Mouse (Mus musculus) liver, embryonic 16.5 days (tissue): ENCODE results near the gene Apol8. TPM values are rescaled to one million over a fixed set of nuclear protein-coding genes. Genes with fewer than 3 reads are reported as not detected.
"Not testable (repeated sequence)": the region's sequence is repeated elsewhere in the genome, so short reads cannot be mapped to it uniquely, and the experiment has no call there.

Experiments
- ATAC-seq: fragments of 200-750 bp; cut with Nextera tagmentation; 2 replicates; pipeline ENCODE4 v1.8.0; 2017; ENCODE audit warnings: low read depth, mild to moderate bottlenecking, moderate number of reproducible peaks, moderate library complexity
- H3K27ac ChIP-seq: fragments of 300-500 bp; sonication (generic); 2 replicates; pipeline ENCODE4 v1.5.1; 2014; ENCODE audit warnings: mild to moderate bottlenecking, low read length
- H3K27me3 ChIP-seq: fragments of 300-500 bp; sonication (generic); 2 replicates; pipeline ENCODE4 v1.6.1; 2014; ENCODE audit warnings: low read depth, low read length, mixed read lengths; ENCODE audit not compliant: control insufficient read depth, insufficient read depth
- H3K36me3 ChIP-seq: fragments of 300-500 bp; sonication (generic); 2 replicates; pipeline ENCODE4 v1.6.1; 2014; ENCODE audit warnings: mild to moderate bottlenecking; ENCODE audit not compliant: control insufficient read depth, insufficient read depth
- H3K4me1 ChIP-seq: fragments of 300-500 bp; sonication (generic); 2 replicates; pipeline ENCODE4 v1.6.1; 2014; ENCODE audit warnings: low read depth, low read length, mixed read lengths; ENCODE audit not compliant: control insufficient read depth
- H3K4me2 ChIP-seq: fragments of 300-500 bp; sonication (generic); 2 replicates; pipeline ENCODE4 v1.6.1; 2014; ENCODE audit warnings: low read depth, low read length, mixed read lengths
- H3K4me3 ChIP-seq: fragments of 300-500 bp; sonication (generic); 2 replicates; pipeline ENCODE4 v1.5.1; 2014; ENCODE audit warnings: low read depth, mild to moderate bottlenecking, low read length
- H3K9ac ChIP-seq: fragments of 300-500 bp; sonication (generic); 2 replicates; pipeline ENCODE4 v1.6.1; 2014; ENCODE audit warnings: low read depth, low read length
- H3K9me3 ChIP-seq: fragments of 300-500 bp; sonication (generic); replicated peaks from 2 replicates; pipeline ENCODE4 v1.6.1; 2016; ENCODE audit warnings: low read length; ENCODE audit not compliant: control insufficient read depth
- WGBS: fragments of 180-500 bp; shearing (Covaris S2); extraction: QIAGEN DNeasy Blood & Tissue Kit; methylation state at CpG from one replicate; pipeline ENCODE4 v1.1.7; 2014; ENCODE audit not compliant: insufficient replicate concordance; 5-methylcytosine and 5-hydroxymethylcytosine counted together
- polyA plus RNA-seq: library from polyadenylated mRNA; unstranded; fragments of >200 nt; fragmentation: Nextera tagmentation; extraction: Ambion mirVana; gene quantifications from 2 replicates; pipeline ENCODE4 v1.2.1, GENCODE M21; 2015

Gene Apol8
- polyA plus RNA-seq, 1 experiment from 2014 or later: 26.9 TPM

- not testable (repeated sequence) for H3K9ac ChIP-seq, H3K9me3 ChIP-seq, H3K36me3 ChIP-seq, H3K4me1 ChIP-seq, H3K4me2 ChIP-seq, H3K27me3 ChIP-seq, ATAC-seq, H3K27ac ChIP-seq, H3K4me3 ChIP-seq
- WGBS: 61% methylated on average over 3 of the region's 3 CpGs
Measured at GRCm38 (mm10) chr15:77705306-77705705, 51.5 kb downstream of the Apol8 start.

- 53% methylated on average over 4 of the region's 4 CpGs for WGBS
- H3K4me2 ChIP-seq, H3K9me3 ChIP-seq, H3K36me3 ChIP-seq, ATAC-seq, H3K4me1 ChIP-seq, H3K9ac ChIP-seq, H3K27ac ChIP-seq, H3K4me3 ChIP-seq, H3K27me3 ChIP-seq: not testable (repeated sequence)
Measured at GRCm38 (mm10) chr15:77698656-77699055, 58.1 kb downstream of the Apol8 start, which contains the start of gene Apol7e. Gene Apol7e, plus strand, starts transcription at chr15:77698857.

Other genes starting within 250 kb of the Apol8 start
- 0.09 and 0.11 TPM in 2 replicates for gene Apol11a, start 248.7 kb downstream of the Apol8 start, polyA plus RNA-seq
- 0.04 TPM in 1 of 2 replicates, not detected in the other for gene Apol7c, start 223.7 kb downstream of the Apol8 start, polyA plus RNA-seq
- not detected in 2 replicates for gene 1700025B11Rik, start 195.1 kb downstream of the Apol8 start, polyA plus RNA-seq
- not detected in 2 replicates for gene Apol10b, start 160.9 kb downstream of the Apol8 start, polyA plus RNA-seq
- gene Gm36245, start 157.7 kb downstream of the Apol8 start, polyA plus RNA-seq: not detected in 2 replicates
- gene Apol11b, start 113.7 kb downstream of the Apol8 start, polyA plus RNA-seq: 4.4 and 4.5 TPM in 2 replicates
- gene Apol7e, start 58.1 kb downstream of the Apol8 start, polyA plus RNA-seq: not detected in 2 replicates
- gene Apol9b, start 28.0 kb downstream of the Apol8 start, polyA plus RNA-seq: not detected in 2 replicates
- gene Myh9, start 85.2 kb upstream of the Apol8 start, polyA plus RNA-seq: 19.7 and 21.9 TPM in 2 replicates
- 177 and 180 TPM in 2 replicates for gene Txn2, start 172.0 kb upstream of the Apol8 start, polyA plus RNA-seq
- 1.1 and 1.2 TPM in 2 replicates for gene Foxred2, start 199.7 kb upstream of the Apol8 start, polyA plus RNA-seq
- 119 and 125 TPM in 2 replicates for gene Eif3d, start 213.8 kb upstream of the Apol8 start, polyA plus RNA-seq